Mouse (Mus musculus) midbrain, embryonic 11.5 days (tissue): ENCODE results near the gene Daxx. TPM values are rescaled to one million over a fixed set of nuclear protein-coding genes. Genes with fewer than 3 reads are reported as not detected.
"Not testable (repeated sequence)": the region's sequence is repeated elsewhere in the genome, so short reads cannot be mapped to it uniquely, and the experiment has no call there.

Source experiments
- ATAC-seq: fragments of 200-750 bp; cut with Nextera tagmentation; 2 replicates; pipeline ENCODE4 v1.8.0; 2017; ENCODE audit warnings: moderate TSS enrichment, moderate library complexity; ENCODE audit not compliant: low FRiP score
- DNase-seq: peaks from one replicate; pipeline ENCODE4 v3.0.0; 2015; ENCODE audit warnings: low spot score; ENCODE audit errors: missing footprints
- H3K27ac ChIP-seq: fragments of 300-500 bp; sonication (generic); 2 replicates; pipeline ENCODE4 v1.5.1; 2014; ENCODE audit warnings: low read depth, low read length
- H3K27me3 ChIP-seq: fragments of 300-500 bp; sonication (generic); 2 replicates; pipeline ENCODE4 v1.6.1; 2014; ENCODE audit warnings: mild to moderate bottlenecking, low read length, moderate library complexity, mixed read lengths; ENCODE audit not compliant: control insufficient read depth, insufficient read depth
- H3K36me3 ChIP-seq: fragments of 300-500 bp; sonication (generic); 2 replicates; pipeline ENCODE4 v1.6.1; 2014; ENCODE audit warnings: mild to moderate bottlenecking, low read length, moderate library complexity, mixed read lengths; ENCODE audit not compliant: control insufficient read depth, insufficient read depth
- H3K4me1 ChIP-seq: fragments of 300-500 bp; sonication (generic); 2 replicates; pipeline ENCODE4 v1.6.1; 2014; ENCODE audit warnings: low read length; ENCODE audit not compliant: control insufficient read depth, insufficient read depth
- H3K4me2 ChIP-seq: fragments of 300-500 bp; sonication (generic); 2 replicates; pipeline ENCODE4 v1.6.1; 2014; ENCODE audit warnings: mild to moderate bottlenecking, moderate library complexity
- H3K4me3 ChIP-seq: fragments of 300-500 bp; sonication (generic); 2 replicates; pipeline ENCODE4 v1.5.1; 2014; ENCODE audit warnings: low read depth, low read length
- H3K9ac ChIP-seq: fragments of 300-500 bp; sonication (generic); 2 replicates; pipeline ENCODE4 v1.6.1; 2014; ENCODE audit warnings: low read length
- H3K9me3 ChIP-seq: fragments of 300-500 bp; sonication (generic); 2 replicates; pipeline ENCODE4 v1.6.1; 2016; ENCODE audit warnings: low read length; ENCODE audit not compliant: control insufficient read depth
- whole genome bisulfite sequencing: fragments of 180-500 bp; shearing (Covaris S2); extraction: QIAGEN DNeasy Blood & Tissue Kit; methylation state at CpG from one replicate; pipeline ENCODE4 v1.1.7; 2014; 5-methylcytosine and 5-hydroxymethylcytosine counted together
- polyA plus RNA-seq: library from polyadenylated mRNA; unstranded; fragments of >200 nt; fragmentation: Nextera tagmentation; extraction: Ambion mirVana; gene quantifications from 2 replicates; pipeline ENCODE4 v1.2.1, GENCODE M21; 2014

The Daxx gene
- polyA plus RNA-seq, 1 experiment from 2014 or later = 60.4 TPM

DNA sequence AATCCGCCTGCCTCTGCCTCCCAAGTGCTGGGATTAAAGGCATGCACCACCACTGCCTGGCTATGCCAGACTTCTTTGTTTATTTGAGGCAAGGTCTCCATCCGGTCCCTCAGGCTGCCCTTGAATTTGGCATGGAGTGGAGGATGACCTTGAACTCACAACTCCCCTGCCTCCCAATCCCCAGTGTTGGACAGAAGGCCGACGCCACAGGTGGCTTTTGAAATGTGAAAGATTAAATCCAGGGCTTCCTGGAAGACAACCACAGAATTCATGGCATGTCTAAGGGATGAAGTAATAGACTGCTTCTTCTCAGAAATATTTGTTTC lies 8.3 kb upstream of the Daxx start:
- Histone ChIP-seq H3K4me2 (no peak overlapping the region), H3K27me3 (no peaks in the 10 kb centered on the region), H3K4me1 (no peaks in the 10 kb centered on the region), H3K4me3 (no peak overlapping the region), H3K27ac (no peak overlapping the region), H3K36me3 (no peaks in the 10 kb centered on the region), H3K9me3 (no peaks in the 10 kb centered on the region), H3K9ac (no peak overlapping the region)
- 80% methylated on average over 4 of the region's 4 CpGs for WGBS
- ATAC-seq (no peak), DNase-seq (no peak)

DNA sequence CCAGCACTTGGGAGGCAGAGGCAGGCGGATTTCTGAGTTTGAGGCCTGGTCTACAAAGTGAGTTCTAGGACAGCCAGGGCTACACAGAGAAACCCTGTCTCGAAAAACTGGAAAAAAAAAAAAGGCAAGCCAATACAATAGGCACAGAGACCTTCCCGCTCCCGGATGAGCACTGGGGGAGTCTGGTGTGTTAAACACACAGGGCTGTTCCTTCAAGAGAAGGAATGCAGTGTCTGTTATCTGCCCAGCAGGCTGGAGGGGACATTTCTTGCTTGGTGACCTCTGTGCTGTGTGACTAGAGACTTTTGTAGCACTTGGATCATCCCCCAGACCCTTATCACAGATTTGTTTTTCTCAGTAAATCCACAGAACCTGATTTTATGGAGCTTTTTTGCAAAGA lies 7.6 kb upstream of the Daxx start:
- no peak overlapping the region for H3K9ac ChIP-seq
- H3K4me1 ChIP-seq = no peaks in the 10 kb centered on the region
- H3K4me3 ChIP-seq = no peak overlapping the region
- ATAC-seq (no peak), DNase-seq (no peak)
- WGBS = 70% methylated on average over 4 of the region's 4 CpGs
- H3K27me3 ChIP-seq = no peaks in the 10 kb centered on the region
- H3K4me2 ChIP-seq = no peak overlapping the region
- no peak overlapping the region for H3K27ac ChIP-seq
- H3K9me3 ChIP-seq = no peaks in the 10 kb centered on the region
- H3K36me3 ChIP-seq = no peaks in the 10 kb centered on the region

DNA sequence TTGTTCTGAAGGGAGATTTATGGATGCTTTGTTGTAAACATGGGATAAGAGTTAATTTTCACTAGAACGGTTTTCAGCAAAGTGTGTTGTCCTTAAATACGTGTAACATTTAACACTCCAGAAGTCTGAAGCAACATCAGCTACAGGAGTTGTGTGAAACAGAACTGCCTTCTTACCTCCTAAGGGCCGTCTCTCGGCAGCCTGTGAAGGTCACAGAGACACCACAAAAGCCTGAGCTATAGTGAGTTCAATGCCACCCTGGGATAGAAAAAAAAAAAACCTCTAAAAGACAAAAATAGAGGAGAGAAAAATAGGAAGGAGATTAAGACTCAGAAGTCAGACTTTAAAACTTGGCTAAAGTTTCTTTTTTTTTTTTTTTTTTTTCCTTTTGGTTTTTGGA lies 7.1 kb upstream of the Daxx start:
- no peak for ATAC-seq
- no peak overlapping the region for H3K27ac ChIP-seq
- H3K36me3 ChIP-seq = no peaks in the 10 kb centered on the region
- no peaks in the 10 kb centered on the region for H3K27me3 ChIP-seq
- no peak for DNase-seq
- no peaks in the 10 kb centered on the region for H3K4me1 ChIP-seq
- no peaks in the 10 kb centered on the region for H3K9me3 ChIP-seq
- H3K4me2 ChIP-seq = no peak overlapping the region
- H3K4me3 ChIP-seq = no peak overlapping the region
- H3K9ac ChIP-seq = no peak overlapping the region
- 79% methylated on average over 4 of the region's 4 CpGs for WGBS

DNA sequence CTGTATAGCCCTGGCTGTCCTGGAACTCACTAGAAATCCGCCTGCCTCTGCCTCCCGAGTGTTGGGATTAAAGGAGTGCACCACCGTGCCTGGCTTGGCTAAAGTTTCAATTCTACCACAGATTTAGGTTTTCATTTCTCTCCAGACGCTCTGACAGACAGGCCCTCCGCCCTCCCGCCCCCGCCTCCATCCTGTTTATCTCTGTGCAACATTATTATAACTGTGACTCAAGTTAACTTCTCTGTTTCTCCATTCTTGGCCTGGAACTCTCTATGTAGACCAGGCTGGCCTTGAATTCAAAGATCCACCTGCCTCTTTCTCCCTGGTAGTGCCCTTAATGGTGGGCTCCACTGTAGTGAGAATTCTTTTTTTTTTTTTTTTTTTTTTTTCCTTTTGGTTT lies 6.7 kb upstream of the Daxx start:
- H3K4me3 ChIP-seq = no peak overlapping the region
- WGBS = 80% methylated on average over 7 of the region's 7 CpGs
- no peak for DNase-seq
- no peaks in the 10 kb centered on the region for H3K4me1 ChIP-seq
- no peaks in the 10 kb centered on the region for H3K36me3 ChIP-seq
- no peaks in the 10 kb centered on the region for H3K27me3 ChIP-seq
- no peak for ATAC-seq
- no peaks in the 10 kb centered on the region for H3K9me3 ChIP-seq
- H3K9ac ChIP-seq = no peak overlapping the region
- no peak overlapping the region for H3K27ac ChIP-seq
- no peak overlapping the region for H3K4me2 ChIP-seq

DNA sequence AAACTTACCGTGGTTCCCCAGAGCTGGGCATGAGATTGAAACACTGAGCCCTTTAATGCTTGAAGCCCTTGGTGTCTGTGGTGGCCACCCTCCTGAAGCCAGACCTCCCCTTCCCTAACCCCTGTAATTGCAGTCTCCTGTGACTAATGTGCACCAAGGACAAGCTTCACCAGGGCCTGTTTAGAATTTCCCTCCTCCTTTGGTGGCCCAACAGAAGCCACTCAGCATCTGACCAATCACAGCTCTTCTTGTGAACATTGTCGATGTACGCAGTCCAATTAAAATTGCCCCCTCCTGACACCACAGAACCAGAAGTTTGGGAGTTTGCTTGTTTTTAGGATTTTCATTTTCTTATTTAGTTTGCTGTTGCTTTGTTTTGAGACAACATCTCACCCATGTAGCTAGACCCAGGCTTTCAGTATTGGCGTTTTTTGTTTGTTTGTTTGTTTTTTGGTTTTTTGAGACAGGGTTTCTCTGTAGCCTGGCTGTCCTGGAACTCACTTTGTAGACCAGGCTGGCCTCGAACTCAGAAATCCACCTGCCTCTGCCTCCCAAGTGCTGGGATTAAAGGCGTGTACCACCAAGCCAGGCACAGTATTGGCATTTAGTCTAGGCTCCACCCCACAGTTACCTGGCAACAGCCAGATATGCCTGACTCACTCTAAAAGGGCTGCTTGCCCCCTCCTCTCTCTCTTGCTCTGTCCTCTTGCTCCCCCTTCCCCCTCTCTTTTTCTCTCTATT lies 5.1 kb upstream of the Daxx start:
- not testable (repeated sequence) for H3K4me2 ChIP-seq, H3K4me1 ChIP-seq, H3K9me3 ChIP-seq, ATAC-seq, H3K4me3 ChIP-seq, DNase-seq, H3K27ac ChIP-seq, H3K9ac ChIP-seq, H3K36me3 ChIP-seq, H3K27me3 ChIP-seq
- 74% methylated on average over 6 of the region's 6 CpGs for WGBS

DNA sequence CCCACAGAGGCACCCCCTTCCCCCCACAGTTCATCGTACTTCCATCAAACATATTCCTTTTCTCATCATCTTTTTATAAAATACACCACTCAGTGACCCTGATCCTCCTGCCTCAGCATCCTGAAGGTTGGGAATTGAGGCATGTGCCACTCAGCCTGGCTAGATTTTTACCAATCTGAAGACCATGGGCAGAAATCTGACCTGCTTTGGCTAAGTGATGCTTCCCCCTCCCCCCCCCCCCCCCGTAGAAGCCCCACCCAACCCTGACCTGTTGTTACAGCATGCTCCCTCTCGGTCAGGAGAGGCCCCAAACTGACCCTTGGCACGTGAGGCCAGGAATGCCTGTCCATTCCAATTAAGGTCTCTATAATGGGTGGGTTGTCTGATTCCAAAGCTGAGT lies 4.4 kb upstream of the Daxx start, which contains the start of gene Platr17:
TSS of gene Platr17 (plus strand) at position 301 of the 400 bp plus-strand sequence.
- not testable (repeated sequence) for H3K36me3 ChIP-seq, H3K27ac ChIP-seq, H3K9ac ChIP-seq, H3K9me3 ChIP-seq, H3K4me2 ChIP-seq, H3K4me1 ChIP-seq, H3K27me3 ChIP-seq, ATAC-seq, DNase-seq, H3K4me3 ChIP-seq
- WGBS = 37% methylated on average over 3 of the region's 4 CpGs

DNA sequence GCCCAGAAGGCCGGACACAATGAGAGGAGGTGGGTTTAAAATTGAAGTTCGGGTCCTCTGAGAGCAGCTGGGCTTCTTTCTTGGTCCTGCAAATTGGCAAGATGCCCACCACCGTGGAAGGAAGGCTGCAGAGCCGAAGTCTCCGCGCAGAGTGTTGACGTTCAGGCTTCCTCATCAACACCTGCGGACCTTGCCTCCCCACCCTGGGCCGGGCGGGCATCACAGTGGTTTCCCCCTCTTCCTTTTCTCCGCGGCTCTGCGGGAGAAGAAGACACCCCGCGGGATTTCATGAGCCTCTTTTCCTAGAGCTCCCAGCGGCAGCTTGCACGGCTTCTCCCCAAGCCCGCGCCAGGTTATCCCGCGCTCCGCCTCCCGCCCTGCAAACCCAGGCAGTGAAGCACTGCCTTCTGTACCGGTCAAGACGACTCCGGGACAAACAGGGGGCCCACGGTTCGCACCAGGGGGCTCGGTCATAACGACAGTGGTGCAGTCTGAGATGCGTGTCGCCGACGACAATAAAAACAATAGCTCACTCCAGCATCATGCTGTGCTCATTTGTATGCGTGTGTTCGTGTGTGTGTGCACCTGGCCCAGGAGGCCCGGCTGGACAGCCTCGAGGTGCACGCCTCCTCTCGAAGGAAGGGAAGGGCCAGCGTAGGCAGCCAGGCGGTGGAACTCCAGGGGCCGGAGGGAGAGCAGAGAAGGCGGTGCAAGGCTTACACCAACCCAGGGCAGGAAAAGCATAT lies 710 bp upstream of the Daxx start:
- peaks cover 15% of the 10 kb centered on the region for H3K4me1 ChIP-seq
- no peak; the same call in 1 of the 2 replicates for ATAC-seq
- DNase-seq = peak; percentile 92
- H3K9me3 ChIP-seq = no peaks in the 10 kb centered on the region
- WGBS = under 1% methylated on average over 43 of the region's 44 CpGs
- peaks cover 10% of the 10 kb centered on the region for H3K36me3 ChIP-seq
- H3K4me2 ChIP-seq = peak overlapping the region; percentile 99
- H3K27me3 ChIP-seq = no peaks in the 10 kb centered on the region
- peak overlapping the region; percentile 78 for H3K9ac ChIP-seq
- peak overlapping the region; percentile 83 for H3K4me3 ChIP-seq
- peak overlapping the region; percentile 65 for H3K27ac ChIP-seq

DNA sequence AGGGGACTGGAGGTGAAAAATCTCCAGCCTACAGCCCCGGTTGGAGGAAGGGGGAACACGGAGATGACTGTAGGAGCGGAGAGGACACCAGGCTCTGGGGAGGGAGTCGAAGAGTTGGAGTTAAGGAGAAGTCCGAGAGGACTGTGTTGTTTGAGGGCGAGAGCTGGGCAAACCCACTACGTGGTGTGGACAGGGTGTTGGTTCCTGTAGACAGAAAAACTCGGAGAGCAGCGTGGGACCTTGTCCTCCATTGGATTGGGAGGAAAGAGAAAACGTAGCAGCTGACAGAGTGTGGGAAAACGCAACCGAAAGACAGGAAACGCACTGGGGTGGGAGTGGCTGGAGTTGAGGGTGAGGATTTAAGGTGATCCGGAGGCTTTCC lies 646 bp downstream of the Daxx start:
- ATAC-seq (peak; percentile 9; the same call in 1 of the 2 replicates), DNase-seq (no peak)
- Histone ChIP-seq H3K27me3 (no peaks in the 10 kb centered on the region), H3K9me3 (no peaks in the 10 kb centered on the region), H3K4me3 (peak overlapping the region; percentile 83), H3K36me3 (peaks cover 18% of the 10 kb centered on the region), H3K4me1 (peaks cover 15% of the 10 kb centered on the region), H3K4me2 (peak overlapping the region; percentile 99), H3K9ac (peak overlapping the region; percentile 88), H3K27ac (peak overlapping the region; percentile 27; the same call in 1 of the 2 replicates)
- WGBS = 0% methylated on average over 14 of the region's 14 CpGs

DNA sequence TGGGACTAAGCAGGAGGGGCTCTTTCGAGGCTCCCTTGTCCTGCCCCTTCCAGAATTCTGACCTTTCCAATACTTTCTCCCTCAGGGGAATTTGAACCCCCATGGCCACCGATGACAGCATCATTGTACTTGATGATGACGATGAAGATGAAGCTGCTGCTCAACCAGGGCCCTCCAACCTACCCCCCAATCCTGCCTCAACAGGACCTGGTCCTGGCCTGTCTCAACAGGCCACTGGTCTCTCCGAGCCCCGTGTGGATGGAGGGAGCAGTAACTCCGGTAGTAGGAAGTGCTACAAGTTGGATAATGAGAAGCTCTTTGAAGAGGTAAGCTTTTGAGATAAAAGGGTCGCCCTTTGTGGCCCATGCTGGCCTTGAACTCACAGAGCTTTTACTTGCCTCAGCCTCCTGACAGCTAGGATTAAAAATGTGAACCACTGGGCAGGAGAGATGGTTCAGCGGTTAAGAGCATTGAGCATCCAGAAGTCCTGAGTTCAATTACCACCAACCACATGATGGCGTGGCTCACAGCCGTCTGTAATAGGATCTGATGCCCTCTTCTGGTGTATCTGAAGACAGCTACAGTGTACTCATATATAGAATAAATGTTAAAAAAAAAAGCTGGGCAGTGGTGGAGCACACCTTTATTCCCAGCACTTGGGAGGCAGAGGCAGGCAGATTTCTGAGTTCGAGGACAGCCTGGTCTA lies 1.3 kb downstream of the Daxx start:
- H3K4me3 ChIP-seq = peak overlapping the region; percentile 83
- no peak overlapping the region for H3K27ac ChIP-seq
- peaks cover 18% of the 10 kb centered on the region for H3K36me3 ChIP-seq
- WGBS = 63% methylated on average over 11 of the region's 11 CpGs
- no peak for DNase-seq
- peak overlapping the region; percentile 88 for H3K9ac ChIP-seq
- H3K4me2 ChIP-seq = peak overlapping the region; percentile 99
- peaks cover 20% of the 10 kb centered on the region for H3K4me1 ChIP-seq
- no peak for ATAC-seq
- H3K9me3 ChIP-seq = no peaks in the 10 kb centered on the region
- H3K27me3 ChIP-seq = no peaks in the 10 kb centered on the region
